Mouse (Mus musculus) stomach, postnatal 0 days (tissue): ENCODE measurements at regions not wholly inside any gene's neighbourhood (a gene's known extent, or its start where the extent isn't known, plus 50 kb on each side); places are given as distances from the start of the nearest gene placed in this dataset.
A peak's percentile ranks its signal among the peaks of the same experiment; 100 is the strongest.

Experiments used
- ATAC-seq: fragments of 200-750 bp; cut with Nextera tagmentation; 2 replicates; pipeline ENCODE4 v1.8.0; 2017; ENCODE audit not compliant: low FRiP score, low TSS enrichment
- DNase-seq: peaks from one replicate; pipeline ENCODE4 v3.0.0-alpha.2; 2016; ENCODE audit warnings: low spot score
- H3K27ac ChIP-seq: fragments of 300-500 bp; sonication (generic); replicated peaks from 2 replicates; pipeline ENCODE4 v1.5.1; 2014; ENCODE audit warnings: mild to moderate bottlenecking, control low read depth
- H3K27me3 ChIP-seq: fragments of 300-500 bp; sonication (generic); 2 replicates; pipeline ENCODE4 v1.6.1; 2014; ENCODE audit warnings: low read length; ENCODE audit not compliant: control insufficient read depth, insufficient read depth
- H3K36me3 ChIP-seq: fragments of 300-500 bp; sonication (generic); 2 replicates; pipeline ENCODE4 v1.6.1; 2014; ENCODE audit warnings: low read length, mixed read lengths; ENCODE audit not compliant: control insufficient read depth, insufficient read depth
- H3K4me1 ChIP-seq: fragments of 300-500 bp; sonication (generic); replicated peaks from 2 replicates; pipeline ENCODE4 v1.6.1; 2014; ENCODE audit warnings: antibody characterized with exemption; ENCODE audit not compliant: control insufficient read depth, insufficient read depth
- H3K4me2 ChIP-seq: fragments of 300-500 bp; sonication (generic); replicated peaks from 2 replicates; pipeline ENCODE4 v1.6.1; 2014; ENCODE audit warnings: low read depth, mild to moderate bottlenecking, control low read depth, moderate library complexity
- H3K4me3 ChIP-seq: fragments of 300-500 bp; sonication (generic); 2 replicates; pipeline ENCODE4 v1.5.1; 2014; ENCODE audit warnings: low read depth, low read length, control low read depth
- H3K9ac ChIP-seq: fragments of 300-500 bp; sonication (generic); 2 replicates; pipeline ENCODE4 v1.6.1; 2014; ENCODE audit warnings: mild to moderate bottlenecking, low read length, control low read depth, mixed read lengths
- H3K9me3 ChIP-seq: fragments of 300-500 bp; sonication (generic); 2 replicates; pipeline ENCODE4 v1.6.1; 2016; ENCODE audit warnings: low read length; ENCODE audit not compliant: control insufficient read depth
- CTCF ChIP-seq: IDR thresholded peaks from 2 replicates; pipeline ENCODE4 v1.5.1; 2016; ENCODE audit warnings: antibody characterized with exemption, low read depth, mild to moderate bottlenecking, moderate library complexity
- EP300 ChIP-seq: optimal IDR thresholded peaks from 2 replicates; pipeline ENCODE3; 2016; ENCODE audit warnings: antibody characterized with exemption
- WGBS: fragments of 180-500 bp; shearing (Covaris S2); extraction: QIAGEN DNeasy Blood & Tissue Kit; methylation state at CpG from one replicate; pipeline ENCODE4 v1.1.7; 2014; 5-methylcytosine and 5-hydroxymethylcytosine counted together

GRCm38 (mm10) chr8:6090028-6090427 is 984.9 kb upstream of the Slc10a2 start:
- Histone ChIP-seq H3K4me1 (no peaks in the 10 kb centered on the region), H3K9me3 (no peaks in the 10 kb centered on the region), H3K4me3 (no peak overlapping the region), H3K9ac (no peak overlapping the region), H3K36me3 (no peaks in the 10 kb centered on the region), H3K27me3 (no peaks in the 10 kb centered on the region), H3K4me2 (no peak overlapping the region), H3K27ac (no peak overlapping the region)
- no peak for TF ChIP-seq CTCF
- no peak for TF ChIP-seq EP300
- ATAC-seq = no peak
- no peak for DNase-seq
- WGBS = 86% methylated on average over 4 of the region's 4 CpGs

DNA sequence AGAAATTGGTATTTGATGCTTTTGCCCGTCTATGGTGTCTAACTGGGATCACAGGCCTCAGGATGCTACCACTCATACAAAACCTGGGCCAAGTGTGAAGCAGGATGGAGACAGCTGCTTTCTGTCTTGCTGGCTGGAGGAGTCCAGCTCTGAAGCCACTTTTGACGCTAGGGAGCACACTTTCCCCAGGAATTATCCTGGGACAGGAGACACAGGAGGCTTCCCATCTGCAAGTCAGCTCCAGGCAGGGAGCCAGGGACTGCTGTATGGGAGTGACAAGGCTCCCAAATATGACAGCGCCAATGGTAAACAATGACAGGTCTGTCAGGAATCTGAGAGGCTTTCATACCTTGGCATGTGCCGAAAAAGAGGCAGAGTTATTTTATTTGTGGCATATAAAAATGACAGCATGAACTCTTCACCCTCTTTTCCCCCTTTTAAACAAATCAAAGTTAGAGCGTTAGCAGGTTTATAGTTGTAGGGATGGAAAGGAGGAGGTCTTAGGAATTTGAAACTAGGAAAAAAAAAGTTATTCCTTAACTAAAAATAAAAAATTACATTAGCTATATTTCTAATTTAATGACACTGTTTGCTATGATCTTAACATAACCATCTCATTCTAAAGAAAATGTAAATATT is 938.9 kb upstream of the Slc10a2 start:
- H3K9ac ChIP-seq = no peak overlapping the region
- H3K27me3 ChIP-seq = no peaks in the 10 kb centered on the region
- H3K4me3 ChIP-seq = no peak overlapping the region
- WGBS = 10% methylated on average over 5 of the region's 5 CpGs
- no peaks in the 10 kb centered on the region for H3K36me3 ChIP-seq
- no peaks in the 10 kb centered on the region for H3K4me1 ChIP-seq
- H3K9me3 ChIP-seq = no peaks in the 10 kb centered on the region
- ATAC-seq = no peak
- TF ChIP-seq EP300 (no peak), CTCF (peak; percentile 75)
- DNase-seq = peak; percentile 52
- H3K4me2 ChIP-seq = no peak overlapping the region
- H3K27ac ChIP-seq = no peak overlapping the region

GRCm38 (mm10) chr8:6012206-6012605 is 907.1 kb upstream of the Slc10a2 start:
- H3K27ac ChIP-seq = no peak overlapping the region
- 41% methylated on average over 2 of the region's 2 CpGs for WGBS
- no peak overlapping the region for H3K9ac ChIP-seq
- H3K4me3 ChIP-seq = no peak overlapping the region
- H3K36me3 ChIP-seq = no peaks in the 10 kb centered on the region
- DNase-seq = no peak
- TF ChIP-seq EP300 (no peak), CTCF (no peak)
- H3K4me2 ChIP-seq = no peak overlapping the region
- H3K4me1 ChIP-seq = no peaks in the 10 kb centered on the region
- no peaks in the 10 kb centered on the region for H3K9me3 ChIP-seq
- no peak for ATAC-seq
- no peaks in the 10 kb centered on the region for H3K27me3 ChIP-seq

- H3K4me1 ChIP-seq = no peaks in the 10 kb centered on the region
- H3K4me2 ChIP-seq = no peak overlapping the region
- no peaks in the 10 kb centered on the region for H3K9me3 ChIP-seq
- no peak overlapping the region for H3K27ac ChIP-seq
- TF ChIP-seq CTCF = no peak
- TF ChIP-seq EP300 = no peak
- no peaks in the 10 kb centered on the region for H3K27me3 ChIP-seq
- no peak for DNase-seq
- no peak overlapping the region for H3K4me3 ChIP-seq
- ATAC-seq = peak; percentile 64; the same call in 1 of the 2 replicates
- no peaks in the 10 kb centered on the region for H3K36me3 ChIP-seq
- no peak overlapping the region for H3K9ac ChIP-seq
These were observed 906.0 kb upstream of the Slc10a2 start for GRCm38 (mm10) chr8:6011182-6011581.

DNA sequence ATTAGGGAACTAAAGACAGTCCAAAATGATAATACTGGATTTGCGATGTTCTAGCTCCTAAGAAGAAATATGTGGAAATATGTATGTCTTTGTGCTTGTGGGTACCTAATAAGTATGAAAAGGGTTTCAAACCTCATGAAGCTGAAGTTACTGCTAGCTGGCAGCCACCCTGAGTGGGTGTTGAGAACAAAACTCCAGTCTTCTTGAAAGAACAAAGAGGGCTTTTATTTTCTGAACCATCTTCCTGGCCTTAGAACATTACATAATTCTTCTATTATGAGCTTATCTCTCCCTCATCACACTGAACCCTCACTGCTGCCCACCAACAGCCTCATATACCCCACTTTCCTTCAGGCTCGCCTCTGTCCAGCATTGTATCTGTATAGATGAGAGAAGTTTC is 905.6 kb upstream of the Slc10a2 start:
- H3K4me2 ChIP-seq = no peak overlapping the region
- H3K4me1 ChIP-seq = no peaks in the 10 kb centered on the region
- TF ChIP-seq CTCF = no peak
- TF ChIP-seq EP300 = no peak
- ATAC-seq = no peak
- no peaks in the 10 kb centered on the region for H3K9me3 ChIP-seq
- no peaks in the 10 kb centered on the region for H3K36me3 ChIP-seq
- no peaks in the 10 kb centered on the region for H3K27me3 ChIP-seq
- no peak overlapping the region for H3K27ac ChIP-seq
- WGBS = 63% methylated on average over 2 of the region's 2 CpGs
- no peak for DNase-seq
- H3K4me3 ChIP-seq = no peak overlapping the region
- no peak overlapping the region for H3K9ac ChIP-seq

- H3K27ac ChIP-seq = no peak overlapping the region
- H3K4me2 ChIP-seq = no peak overlapping the region
- ATAC-seq (no peak), DNase-seq (no peak)
- H3K4me3 ChIP-seq = no peak overlapping the region
- H3K9ac ChIP-seq = no peak overlapping the region
- 65% methylated on average over 1 of the region's 1 CpGs for WGBS
- no peaks in the 10 kb centered on the region for H3K9me3 ChIP-seq
- H3K4me1 ChIP-seq = no peaks in the 10 kb centered on the region
- TF ChIP-seq EP300 (no peak), CTCF (no peak)
- H3K36me3 ChIP-seq = no peaks in the 10 kb centered on the region
- no peaks in the 10 kb centered on the region for H3K27me3 ChIP-seq
These were observed 897.5 kb upstream of the Slc10a2 start for GRCm38 (mm10) chr8:6002612-6003011.
